Mouse (Mus musculus) heart, adult 2 months (tissue): Measurements from ENCODE around the gene Lin7a. TPM values are rescaled to one million over a fixed set of nuclear protein-coding genes. Genes with fewer than 3 reads are reported as not detected.

Source experiments
- DNase-seq, 2 experiments: peaks; one replicate each; pipeline ENCODE4 v3.0.0; 2021
- H3K27ac ChIP-seq: fragments of 200-600 bp; 2 replicates; pipeline ENCODE4 v1.8.1; 2022
- H3K27me3 ChIP-seq: fragments of 200-500 bp; 2 replicates; pipeline ENCODE4 v1.6.1; 2012; ENCODE audit warnings: mild to moderate bottlenecking, low read length, inconsistent platforms, mixed read lengths; ENCODE audit not compliant: control insufficient read depth, insufficient read depth
- H3K36me3 ChIP-seq: fragments of 200-500 bp; 2 replicates; pipeline ENCODE4 v1.6.1; 2012; ENCODE audit warnings: low read length, inconsistent platforms; ENCODE audit not compliant: control insufficient read depth, insufficient read depth
- H3K4me1 ChIP-seq: fragments of 200-500 bp; 2 replicates; pipeline ENCODE4 v1.6.1; 2011; ENCODE audit warnings: low read length; ENCODE audit not compliant: control insufficient read depth, insufficient read depth
- H3K4me3 ChIP-seq: fragments of 200-600 bp; 2 replicates; pipeline ENCODE4 v1.8.1; 2022
- H3K79me2 ChIP-seq: fragments of 200-500 bp; replicated peaks from 2 replicates; pipeline ENCODE4 v1.6.1; 2012; ENCODE audit warnings: mild to moderate bottlenecking, inconsistent platforms, low read length, moderate library complexity, mixed read lengths; ENCODE audit not compliant: control insufficient read depth, insufficient read depth
- H3K9ac ChIP-seq: fragments of 200-500 bp; 2 replicates; pipeline ENCODE4 v1.6.1; 2012; ENCODE audit warnings: low read depth, mild to moderate bottlenecking, control low read depth, inconsistent platforms, low read length, mixed read lengths
- CTCF ChIP-seq: fragments of 200-600 bp; IDR thresholded peaks from 2 replicates; pipeline ENCODE4 v1.8.1; 2022; ENCODE audit warnings: antibody characterized with exemption, mild to moderate bottlenecking, moderate library complexity
- EP300 ChIP-seq: fragments of 200-500 bp; IDR thresholded peaks from 2 replicates; pipeline ENCODE4 v1.6.1; 2011; ENCODE audit warnings: low read depth, low read length, control low read depth; ENCODE audit not compliant: insufficient read depth
- POLR2A ChIP-seq: fragments of 200-500 bp; IDR thresholded peaks from 2 replicates; pipeline ENCODE4 v1.6.1; 2011; ENCODE audit warnings: mild to moderate bottlenecking, low read depth, low read length, control low read depth; ENCODE audit not compliant: insufficient read depth
- WGBS: fragments of 180-500 bp; shearing (Covaris S2); methylation state at CpG from one replicate; pipeline ENCODE4 v1.1.7; 2018; 5-methylcytosine and 5-hydroxymethylcytosine counted together
- intact Hi-C: fragments of 180-260 bp; cut with DNase I; formaldehyde crosslinking; loops from one replicate; pipeline ENCODE4 v1.15.1; 2025
- polyA plus RNA-seq: library from polyadenylated mRNA; depleted of rRNA; stranded (reverse); fragments of >200 nt; gene quantifications from 2 replicates; pipeline ENCODE4 v1.2.3, GENCODE M21; 2012
- total RNA-seq, 2 experiments: library from RNA; stranded (reverse); gene quantifications; 2 replicates each; pipeline ENCODE4 v1.2.3; 2021

The Lin7a gene
- total and polyA plus RNA-seq, 3 experiments = 0.35 to 1.7 (median 0.94) TPM

DNA sequence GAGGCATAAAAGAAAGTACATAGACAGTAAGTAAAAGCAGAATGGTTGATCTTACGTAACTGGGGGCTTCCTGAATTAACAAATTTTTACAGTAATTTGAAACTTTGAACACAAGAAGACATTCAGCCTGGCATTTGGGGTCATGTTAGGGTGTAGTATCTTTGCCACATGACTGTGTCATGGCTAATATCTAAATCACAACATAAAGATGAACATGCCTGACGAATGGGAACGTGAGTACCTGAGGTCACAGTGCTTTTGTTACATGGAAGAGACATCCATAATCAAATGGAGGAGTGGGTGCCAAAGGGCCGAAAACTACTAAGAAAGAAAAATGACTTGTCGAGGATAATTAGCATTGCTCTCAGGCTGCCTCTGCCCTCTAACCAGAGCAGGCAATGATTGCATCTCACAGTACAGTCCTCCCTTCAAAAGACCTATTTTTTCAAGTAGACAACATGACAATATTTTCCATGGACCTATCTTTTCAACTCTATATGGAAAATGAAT, 15.0 kb upstream of the Lin7a start:
- Histone ChIP-seq H3K9ac (no peak overlapping the region), H3K79me2 (no peaks in the 10 kb centered on the region), H3K27me3 (no peaks in the 10 kb centered on the region), H3K36me3 (no peaks in the 10 kb centered on the region), H3K27ac (no peak overlapping the region), H3K4me3 (no peak overlapping the region), H3K4me1 (no peaks in the 10 kb centered on the region)
- TF ChIP-seq EP300 (no peak), POLR2A (no peak), CTCF (no peak)
- DNase-seq = no peak
- 76% methylated on average over 5 of the region's 5 CpGs for WGBS
- intact Hi-C loops = no loop called here

DNA sequence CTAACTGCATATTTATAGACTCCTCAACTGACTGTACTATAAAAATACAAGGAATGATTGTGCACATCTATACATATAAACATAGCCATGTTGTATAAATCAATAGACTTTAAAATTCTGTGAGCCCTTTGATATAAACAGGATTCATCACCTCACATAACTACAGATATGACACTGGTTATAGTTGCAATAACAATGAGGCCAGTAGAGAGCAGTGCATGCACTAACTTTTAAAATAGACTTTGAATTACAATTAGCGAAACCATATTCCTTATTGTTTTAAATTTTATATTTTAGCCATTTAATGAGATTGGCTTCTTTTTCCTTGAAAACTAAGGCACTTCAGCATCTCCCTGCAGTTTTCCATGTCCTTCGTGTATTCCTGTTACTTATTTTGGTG, 11.1 kb upstream of the Lin7a start:
- TF ChIP-seq CTCF (peak; percentile 37), POLR2A (no peak)
- Histone ChIP-seq H3K27me3 (no peaks in the 10 kb centered on the region), H3K9ac (no peak overlapping the region), H3K36me3 (no peaks in the 10 kb centered on the region), H3K4me3 (no peak overlapping the region), H3K79me2 (no peaks in the 10 kb centered on the region), H3K27ac (no peak overlapping the region), H3K4me1 (no peaks in the 10 kb centered on the region)
- WGBS = 80% methylated on average over 2 of the region's 2 CpGs
- DNase-seq = no peak
- intact Hi-C loops = no loop called here

DNA sequence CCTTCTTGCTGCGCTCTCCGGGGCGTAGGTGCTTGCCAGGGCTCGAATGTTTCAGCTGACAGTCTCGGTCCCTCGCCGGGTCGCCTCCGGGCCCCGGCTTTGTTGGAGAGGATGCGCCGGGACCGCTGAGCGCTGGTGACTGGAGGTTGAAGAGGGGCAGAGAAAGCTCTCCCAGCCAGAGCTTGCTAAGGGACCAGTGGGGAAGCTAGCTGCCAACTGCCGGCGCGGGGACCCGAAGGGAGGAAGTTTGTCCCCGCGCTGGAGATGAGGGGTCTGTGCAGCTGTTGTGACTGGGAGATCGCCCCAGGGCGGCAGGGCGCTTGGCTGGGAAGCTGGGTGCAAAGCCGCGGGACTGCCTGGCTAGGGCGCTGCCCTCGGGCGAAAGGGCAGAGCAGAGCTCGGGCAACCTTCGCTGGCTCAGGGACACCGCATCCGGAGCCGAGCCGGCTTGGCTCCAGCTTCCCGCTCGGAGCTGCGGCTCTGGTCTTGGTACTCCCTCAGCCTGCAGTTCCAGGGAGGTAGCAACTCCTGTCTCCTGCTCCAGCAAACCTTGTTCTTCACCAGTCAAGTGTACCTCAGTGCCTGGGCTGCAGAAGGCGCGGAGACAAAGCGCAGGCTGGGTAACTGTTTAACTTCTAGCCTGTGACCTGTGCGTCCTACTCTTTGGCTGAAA, 781 bp downstream of the Lin7a start:
- peak overlapping the region; percentile 62 for H3K9ac ChIP-seq
- peak; percentile 8 to 40 for DNase-seq
- no peaks in the 10 kb centered on the region for H3K4me1 ChIP-seq
- no peak for TF ChIP-seq EP300
- TF ChIP-seq POLR2A = no peak
- no peak for TF ChIP-seq CTCF
- H3K36me3 ChIP-seq = no peaks in the 10 kb centered on the region
- H3K27ac ChIP-seq = peak overlapping the region; percentile 54
- H3K4me3 ChIP-seq = peak overlapping the region; percentile 24
- intact Hi-C loops = loop anchor here (5.0 kb wide), 1 partner anchor 115 kb away; no protein-coding TSS in a partner anchor
- under 1% methylated on average over 41 of the region's 41 CpGs for WGBS
- no peaks in the 10 kb centered on the region for H3K79me2 ChIP-seq
- peaks cover 4% of the 10 kb centered on the region; the same call in 1 of the 2 replicates for H3K27me3 ChIP-seq

DNA sequence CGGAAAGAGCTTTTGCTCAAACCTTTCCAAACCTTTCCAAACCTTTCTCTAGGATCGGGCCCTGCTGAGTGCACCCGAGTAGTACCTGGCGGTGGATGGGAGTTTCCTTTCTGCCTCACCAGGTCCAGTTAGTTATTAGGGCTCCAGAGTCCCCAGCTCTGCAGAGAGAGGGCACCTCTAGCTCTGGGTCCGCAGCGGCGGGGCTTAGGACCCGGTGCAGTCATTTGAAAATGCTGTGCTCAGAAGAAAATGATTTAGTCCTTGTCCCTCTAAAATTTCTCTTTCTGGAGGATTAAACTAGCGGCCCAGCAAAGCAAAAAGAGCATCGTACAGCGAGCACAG, 1.3 kb downstream of the Lin7a start:
- peaks cover 4% of the 10 kb centered on the region; the same call in 1 of the 2 replicates for H3K27me3 ChIP-seq
- 14% methylated on average over 11 of the region's 11 CpGs for WGBS
- H3K4me1 ChIP-seq = no peaks in the 10 kb centered on the region
- TF ChIP-seq CTCF = no peak
- TF ChIP-seq POLR2A = no peak
- TF ChIP-seq EP300 = no peak
- H3K9ac ChIP-seq = no peak overlapping the region
- intact Hi-C loops = loop anchor here (5.0 kb wide), 1 partner anchor 115 kb away; no protein-coding TSS in a partner anchor
- no peaks in the 10 kb centered on the region for H3K36me3 ChIP-seq
- H3K4me3 ChIP-seq = peak overlapping the region; percentile 24
- H3K79me2 ChIP-seq = no peaks in the 10 kb centered on the region
- H3K27ac ChIP-seq = no peak overlapping the region; the same call in 1 of the 2 replicates
- no peak for DNase-seq

DNA sequence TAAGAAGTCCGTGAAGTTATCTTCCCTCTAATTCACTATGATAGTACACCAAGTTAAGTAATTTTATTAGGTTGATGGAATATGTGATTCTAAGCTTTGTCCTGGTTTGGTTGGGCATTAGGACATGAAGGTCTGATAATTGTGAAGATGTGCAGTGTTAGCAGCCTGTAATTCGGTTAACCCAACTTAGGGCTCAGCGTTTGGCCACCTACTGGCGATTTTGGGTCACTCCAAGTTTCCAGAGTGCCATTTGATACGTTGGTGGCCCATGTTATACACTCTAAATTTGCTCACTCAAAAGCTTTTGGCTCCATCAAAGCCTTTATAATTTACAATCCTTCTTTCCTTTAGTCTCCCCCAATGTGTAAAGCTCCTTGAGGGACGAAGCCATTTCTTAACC, 2.4 kb downstream of the Lin7a start:
- WGBS = 56% methylated on average over 6 of the region's 6 CpGs
- no peaks in the 10 kb centered on the region for H3K4me1 ChIP-seq
- TF ChIP-seq POLR2A (no peak), CTCF (peak; percentile 13; the same call in 1 of the 2 replicates)
- H3K79me2 ChIP-seq = no peaks in the 10 kb centered on the region
- no peak for DNase-seq
- no peak overlapping the region for H3K4me3 ChIP-seq
- no peaks in the 10 kb centered on the region for H3K36me3 ChIP-seq
- intact Hi-C loops = loop anchor here (5.0 kb wide), 1 partner anchor 113 kb away; no protein-coding TSS in a partner anchor
- H3K9ac ChIP-seq = no peak overlapping the region
- H3K27me3 ChIP-seq = peaks cover 4% of the 10 kb centered on the region; the same call in 1 of the 2 replicates
- H3K27ac ChIP-seq = no peak overlapping the region

DNA sequence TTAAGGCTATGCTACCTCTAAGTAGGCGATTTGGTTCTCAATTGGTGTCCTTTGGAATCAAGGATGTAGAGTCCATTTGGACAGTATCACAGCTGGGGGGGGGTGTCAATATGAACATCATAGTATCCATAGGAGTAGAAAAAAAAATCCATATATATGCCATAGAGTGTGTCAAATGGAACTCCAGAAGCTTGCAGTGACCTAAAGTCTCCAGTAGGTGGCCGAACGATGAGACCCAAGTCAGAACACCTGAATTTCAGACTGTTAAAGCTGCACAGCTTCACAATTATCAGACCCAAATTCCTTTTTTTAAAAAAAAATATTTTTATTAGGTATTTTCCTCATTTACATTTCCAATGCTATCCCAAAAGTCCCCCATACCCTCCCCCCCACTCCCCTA, 3.3 kb downstream of the Lin7a start:
- Histone ChIP-seq H3K9ac (no peak overlapping the region), H3K36me3 (no peaks in the 10 kb centered on the region), H3K79me2 (no peaks in the 10 kb centered on the region), H3K27me3 (peaks cover 4% of the 10 kb centered on the region; the same call in 1 of the 2 replicates), H3K4me1 (no peaks in the 10 kb centered on the region), H3K4me3 (no peak overlapping the region), H3K27ac (no peak overlapping the region)
- intact Hi-C loops = loop anchor here (5.0 kb wide), 1 partner anchor 113 kb away; no protein-coding TSS in a partner anchor
- DNase-seq = no peak
- TF ChIP-seq EP300 (no peak), POLR2A (no peak), CTCF (peak; percentile 59)
- 63% methylated on average over 3 of the region's 3 CpGs for WGBS
